Mouse (Mus musculus) ES-Bruce4 (cell line): ENCODE data around the gene Fnbp1.

Source experiments
- EP300 ChIP-seq: IDR thresholded peaks from 2 replicates; pipeline ENCODE4 v1.6.1; 2011; ENCODE audit warnings: low read depth, low read length; ENCODE audit not compliant: insufficient read depth
- POLR2A ChIP-seq: IDR thresholded peaks from one replicate; pipeline ENCODE4 v1.8.1; 2011; ENCODE audit warnings: low read length; ENCODE audit not compliant: insufficient read depth

DNA sequence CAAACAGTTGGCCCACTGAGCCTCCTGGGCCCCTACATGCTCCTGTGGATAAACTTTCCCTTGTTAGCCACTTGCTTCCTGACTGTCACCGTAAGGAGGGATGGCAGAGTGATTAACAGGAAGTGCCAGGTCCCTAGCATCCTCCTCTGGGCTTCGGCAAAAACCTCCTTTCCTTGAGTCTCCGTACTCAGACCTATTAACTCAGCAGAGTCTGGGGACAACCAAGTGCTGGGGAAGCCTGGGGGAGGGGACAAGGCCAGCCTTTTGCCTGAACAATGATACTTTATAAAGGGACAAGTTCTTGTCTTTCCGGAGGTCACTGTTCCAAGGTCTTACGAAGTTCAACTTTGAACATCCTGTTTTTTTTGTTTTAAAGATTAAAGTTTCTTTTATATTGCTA, 54.7 kb downstream of the Fnbp1 start:
- TF ChIP-seq EP300 (no peak), POLR2A (no peak)
